Mouse (Mus musculus) hindbrain, embryonic 11.5 days (tissue): ENCODE data around the gene Acyp2. TPM values are rescaled to one million over a fixed set of nuclear protein-coding genes. Genes with fewer than 3 reads are reported as not detected.

ENCODE experiments used
- ATAC-seq: fragments of 200-750 bp; cut with Nextera tagmentation; 2 replicates; pipeline ENCODE4 v1.8.0; 2017; ENCODE audit warnings: mild to moderate bottlenecking, moderate TSS enrichment, moderate library complexity; ENCODE audit not compliant: low FRiP score
- DNase-seq: peaks from one replicate; pipeline ENCODE4 v3.0.0-alpha.2; 2015; ENCODE audit warnings: low spot score
- H3K27ac ChIP-seq: fragments of 300-500 bp; sonication (generic); 2 replicates; pipeline ENCODE4 v1.5.1; 2014; ENCODE audit warnings: mild to moderate bottlenecking, low read depth, low read length
- H3K27me3 ChIP-seq: fragments of 300-500 bp; sonication (generic); 2 replicates; pipeline ENCODE4 v1.6.1; 2014; ENCODE audit warnings: mild to moderate bottlenecking, low read length, moderate library complexity, mixed read lengths; ENCODE audit not compliant: control insufficient read depth, insufficient read depth
- H3K36me3 ChIP-seq: fragments of 300-500 bp; sonication (generic); 2 replicates; pipeline ENCODE4 v1.6.1; 2014; ENCODE audit warnings: mild to moderate bottlenecking, low read length, moderate library complexity, mixed read lengths; ENCODE audit not compliant: control insufficient read depth, insufficient read depth
- H3K4me1 ChIP-seq: fragments of 300-500 bp; sonication (generic); replicated peaks from 2 replicates; pipeline ENCODE4 v1.6.1; 2014; ENCODE audit warnings: low read length, mixed read lengths; ENCODE audit not compliant: control insufficient read depth, insufficient read depth
- H3K4me2 ChIP-seq: fragments of 300-500 bp; sonication (generic); replicated peaks from 2 replicates; pipeline ENCODE4 v1.6.1; 2014; ENCODE audit warnings: mild to moderate bottlenecking, low read depth, low read length
- H3K4me3 ChIP-seq: fragments of 300-500 bp; sonication (generic); 2 replicates; pipeline ENCODE4 v1.5.1; 2014; ENCODE audit warnings: low read depth, low read length
- H3K9ac ChIP-seq: fragments of 300-500 bp; sonication (generic); 2 replicates; pipeline ENCODE4 v1.6.1; 2014; ENCODE audit warnings: low read depth, low read length
- H3K9me3 ChIP-seq: fragments of 300-500 bp; sonication (generic); 2 replicates; pipeline ENCODE4 v1.6.1; 2016; ENCODE audit warnings: low read length; ENCODE audit not compliant: control insufficient read depth
- WGBS: fragments of 180-500 bp; shearing (Covaris S2); extraction: QIAGEN DNeasy Blood & Tissue Kit; methylation state at CpG from one replicate; pipeline ENCODE4 v1.1.7; 2014; 5-methylcytosine and 5-hydroxymethylcytosine counted together
- polyA plus RNA-seq: library from polyadenylated mRNA; unstranded; fragments of >200 nt; fragmentation: Nextera tagmentation; extraction: Ambion mirVana; gene quantifications from 2 replicates; pipeline ENCODE4 v1.2.1, GENCODE M21; 2014

Acyp2 gene
- polyA plus RNA-seq, 1 experiment from 2014 or later: 12.4 TPM

DNA sequence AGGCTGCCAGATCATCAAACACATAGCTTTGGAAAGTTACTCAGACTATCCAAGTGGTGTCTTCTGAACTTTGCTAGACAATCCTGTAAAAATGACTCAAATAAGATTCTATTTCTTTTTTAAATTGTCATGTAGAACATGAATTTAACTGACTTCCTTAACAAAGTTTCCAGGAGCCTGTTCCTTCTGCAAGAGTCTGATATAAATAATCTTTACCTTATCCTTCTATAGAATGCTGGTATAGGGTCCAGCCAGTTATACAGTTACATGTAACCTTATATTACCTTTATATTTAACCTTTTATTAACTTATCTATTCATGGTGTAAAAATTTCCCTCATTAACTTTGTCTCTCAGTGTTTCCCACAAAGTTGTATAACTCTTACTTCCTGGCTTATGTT is 36.7 kb downstream of the Acyp2 start:
- H3K9me3 ChIP-seq: no peaks in the 10 kb centered on the region
- H3K36me3 ChIP-seq: no peaks in the 10 kb centered on the region
- DNase-seq: no peak
- no peak for ATAC-seq
- no peaks in the 10 kb centered on the region for H3K4me1 ChIP-seq
- no peak overlapping the region for H3K9ac ChIP-seq
- H3K27ac ChIP-seq: no peak overlapping the region
- H3K27me3 ChIP-seq: no peaks in the 10 kb centered on the region
- H3K4me3 ChIP-seq: no peak overlapping the region
- no peak overlapping the region for H3K4me2 ChIP-seq

- Histone ChIP-seq H3K9ac (no peak overlapping the region), H3K4me3 (no peak overlapping the region), H3K4me1 (no peaks in the 10 kb centered on the region), H3K4me2 (no peak overlapping the region), H3K36me3 (no peaks in the 10 kb centered on the region), H3K9me3 (no peaks in the 10 kb centered on the region), H3K27ac (no peak overlapping the region), H3K27me3 (no peaks in the 10 kb centered on the region)
- DNase-seq: no peak
- ATAC-seq: no peak
- 100% methylated on average over 1 of the region's 1 CpGs for WGBS
Measured at GRCm38 (mm10) chr11:30609247-30609646, 40.1 kb downstream of the Acyp2 start.

DNA sequence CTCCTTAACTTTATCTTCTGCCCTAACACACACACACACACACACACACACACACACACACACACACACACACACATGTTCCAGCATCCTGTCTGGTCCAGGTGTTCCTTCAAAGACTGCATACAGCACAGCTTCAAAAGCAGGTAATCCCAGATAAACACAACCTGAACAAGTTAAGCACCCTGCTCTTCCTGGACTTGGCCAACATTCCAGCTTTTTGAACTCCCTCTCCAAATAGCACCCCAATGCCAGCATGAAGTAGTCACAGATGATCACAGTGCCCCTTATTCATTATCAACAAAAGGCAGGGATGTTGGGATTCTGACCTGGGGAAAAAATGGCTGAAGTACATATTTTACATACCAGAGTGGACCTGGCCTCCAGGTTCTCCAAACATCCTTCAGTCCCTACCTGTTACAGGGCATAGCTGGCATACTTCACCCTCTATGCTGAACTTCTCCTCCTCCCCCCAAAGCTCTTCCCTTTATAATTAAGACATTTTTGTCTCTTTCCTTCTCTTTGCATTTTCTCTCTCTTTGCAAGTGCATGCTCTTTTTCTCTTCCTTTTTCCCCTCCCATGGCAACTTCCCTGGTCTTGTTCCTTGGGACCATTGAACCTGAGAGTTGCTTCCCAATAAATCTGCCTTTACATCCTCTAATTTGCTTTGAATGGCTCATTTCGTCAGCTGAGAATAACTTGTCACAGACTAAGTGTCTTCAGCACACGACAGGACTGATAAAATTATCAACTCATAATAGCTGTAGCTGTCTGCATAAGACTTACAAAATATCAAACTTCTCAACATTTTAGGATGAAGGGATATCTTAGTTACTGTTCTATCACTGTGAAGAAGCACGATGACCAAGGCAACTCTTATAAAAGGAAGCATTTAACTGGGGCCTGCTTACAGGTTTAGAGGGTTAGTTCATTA is 41.5 kb downstream of the Acyp2 start:
- Histone ChIP-seq H3K4me2 (no peak overlapping the region), H3K9me3 (no peaks in the 10 kb centered on the region), H3K27ac (no peak overlapping the region), H3K36me3 (no peaks in the 10 kb centered on the region), H3K9ac (no peak overlapping the region), H3K27me3 (no peaks in the 10 kb centered on the region), H3K4me1 (no peaks in the 10 kb centered on the region), H3K4me3 (no peak overlapping the region)
- no peak for DNase-seq
- no peak for ATAC-seq
- WGBS: 85% methylated on average over 3 of the region's 3 CpGs

GRCm38 (mm10) chr11:30597259-30597658 is 52.1 kb downstream of the Acyp2 start:
- H3K9ac ChIP-seq: no peak overlapping the region
- H3K4me1 ChIP-seq: no peaks in the 10 kb centered on the region
- no peaks in the 10 kb centered on the region for H3K9me3 ChIP-seq
- no peak for ATAC-seq
- no peaks in the 10 kb centered on the region for H3K36me3 ChIP-seq
- no peaks in the 10 kb centered on the region for H3K27me3 ChIP-seq
- no peak overlapping the region for H3K27ac ChIP-seq
- WGBS: 64% methylated on average over 3 of the region's 3 CpGs
- no peak for DNase-seq
- H3K4me3 ChIP-seq: no peak overlapping the region
- H3K4me2 ChIP-seq: no peak overlapping the region

DNA sequence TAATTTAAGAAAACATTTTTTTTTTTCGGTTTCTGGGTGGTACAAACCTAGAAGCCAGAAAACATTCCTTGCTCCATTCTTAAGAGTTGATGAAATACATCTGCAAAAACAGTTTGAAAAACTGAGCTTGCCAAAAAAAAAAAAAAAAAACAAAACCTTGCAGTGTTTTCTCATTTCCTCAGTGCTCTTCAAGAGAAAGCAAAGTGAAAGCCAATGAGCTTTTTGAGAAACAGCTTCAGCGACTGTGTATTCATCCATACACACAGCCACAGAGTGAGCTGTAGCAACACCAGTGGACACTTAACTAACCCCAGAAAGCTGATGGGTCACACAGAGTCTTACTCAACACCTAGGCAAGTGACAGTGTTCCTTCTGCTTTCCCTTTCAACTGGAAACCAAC is 69.4 kb downstream of the Acyp2 start:
- 83% methylated on average over 2 of the region's 2 CpGs for WGBS
- no peak overlapping the region for H3K4me2 ChIP-seq
- H3K4me1 ChIP-seq: no peaks in the 10 kb centered on the region
- H3K9me3 ChIP-seq: no peaks in the 10 kb centered on the region
- H3K27ac ChIP-seq: no peak overlapping the region
- no peaks in the 10 kb centered on the region for H3K27me3 ChIP-seq
- no peaks in the 10 kb centered on the region for H3K36me3 ChIP-seq
- no peak for ATAC-seq
- H3K9ac ChIP-seq: no peak overlapping the region
- no peak for DNase-seq
- no peak overlapping the region for H3K4me3 ChIP-seq

GRCm38 (mm10) chr11:30578931-30579330 is 70.5 kb downstream of the Acyp2 start:
- 81% methylated on average over 2 of the region's 2 CpGs for WGBS
- Histone ChIP-seq H3K4me2 (no peak overlapping the region), H3K4me3 (no peak overlapping the region), H3K9me3 (no peaks in the 10 kb centered on the region), H3K27ac (no peak overlapping the region), H3K4me1 (no peaks in the 10 kb centered on the region), H3K36me3 (no peaks in the 10 kb centered on the region), H3K9ac (no peak overlapping the region), H3K27me3 (no peaks in the 10 kb centered on the region)
- ATAC-seq (no peak), DNase-seq (no peak)

DNA sequence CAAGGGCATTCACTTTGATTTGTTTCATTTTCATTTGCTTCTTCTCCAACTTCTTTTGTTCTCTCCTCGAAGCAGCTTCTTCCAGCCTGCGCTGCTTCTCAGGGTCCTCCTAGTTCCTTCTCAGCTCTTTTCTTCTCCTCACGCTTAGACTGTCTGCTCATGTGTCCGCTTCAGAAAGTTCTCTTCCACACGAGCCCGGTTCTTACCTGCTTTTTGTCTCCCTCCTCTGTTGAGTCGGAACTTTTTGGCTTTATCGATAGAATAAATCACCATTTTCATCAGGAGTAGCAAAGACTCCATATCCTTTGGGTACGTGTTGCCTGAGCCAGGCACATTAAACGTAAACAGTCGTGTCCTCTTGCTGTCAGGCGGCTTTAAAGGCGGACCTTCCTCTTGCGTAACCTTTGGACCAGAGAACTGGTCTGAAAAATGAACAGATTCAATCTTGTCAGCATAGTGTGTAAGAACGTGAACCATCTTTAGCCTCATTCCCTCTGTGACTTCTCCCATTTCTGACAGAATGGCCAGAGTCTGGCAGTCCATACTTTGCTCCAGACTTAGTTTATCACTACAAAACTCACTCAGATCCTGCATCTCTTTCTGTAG is 76.5 kb downstream of the Acyp2 start:
- Histone ChIP-seq H3K27ac (no peak overlapping the region), H3K9ac (no peak overlapping the region), H3K4me1 (no peaks in the 10 kb centered on the region), H3K9me3 (no peaks in the 10 kb centered on the region), H3K36me3 (no peaks in the 10 kb centered on the region), H3K4me3 (no peak overlapping the region), H3K27me3 (no peaks in the 10 kb centered on the region), H3K4me2 (no peak overlapping the region)
- WGBS: 91% methylated on average over 15 of the region's 15 CpGs
- DNase-seq (no peak), ATAC-seq (no peak)

DNA sequence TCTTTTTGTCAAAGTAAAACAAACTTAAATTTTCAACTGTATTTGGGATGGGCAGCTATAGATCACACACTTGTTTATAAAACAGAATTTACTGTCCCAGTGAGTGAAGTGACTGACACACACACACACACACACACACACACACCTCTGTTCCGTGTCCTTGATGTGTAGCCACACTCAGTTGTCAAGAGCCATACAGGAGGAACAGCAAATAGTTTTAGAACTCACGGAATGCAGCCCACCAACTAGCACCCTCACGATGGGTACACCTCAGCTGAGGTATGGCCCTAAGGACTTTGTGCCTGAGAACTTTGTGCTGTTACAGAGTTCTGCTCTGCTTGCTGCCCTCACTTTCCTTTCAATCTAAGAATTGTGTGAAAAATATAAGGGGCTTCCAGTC is 78.8 kb downstream of the Acyp2 start:
- Histone ChIP-seq H3K4me2 (no peak overlapping the region), H3K9ac (no peak overlapping the region), H3K9me3 (no peaks in the 10 kb centered on the region), H3K4me1 (no peaks in the 10 kb centered on the region), H3K4me3 (no peak overlapping the region), H3K27me3 (no peaks in the 10 kb centered on the region), H3K27ac (no peak overlapping the region), H3K36me3 (no peaks in the 10 kb centered on the region)
- ATAC-seq (no peak), DNase-seq (no peak)
- 98% methylated on average over 3 of the region's 3 CpGs for WGBS

GRCm38 (mm10) chr11:30560215-30560614 is 89.2 kb downstream of the Acyp2 start:
- WGBS: 97% methylated on average over 1 of the region's 1 CpGs
- Histone ChIP-seq H3K9ac (no peak overlapping the region), H3K4me3 (no peak overlapping the region), H3K4me1 (no peaks in the 10 kb centered on the region), H3K36me3 (no peaks in the 10 kb centered on the region), H3K27ac (no peak overlapping the region), H3K4me2 (no peak overlapping the region), H3K27me3 (no peaks in the 10 kb centered on the region), H3K9me3 (no peaks in the 10 kb centered on the region)
- DNase-seq (no peak), ATAC-seq (no peak)
